Mouse (Mus musculus) induced T-regulatory cell, adult 2 months (primary cell): ENCODE results near the gene Acap2.

ENCODE experiments used
- DNase-seq: peaks from one replicate; pipeline ENCODE4 v3.0.0-alpha.2; 2012; ENCODE audit warnings: low read depth

Acap2 gene

GRCm38 (mm10) chr16:31205726-31206125 is 4.7 kb upstream of the Acap2 start:
- DNase-seq, result peak; percentile 72

- no peak for DNase-seq
Observed at GRCm38 (mm10) chr16:31205187-31205586, 4.1 kb upstream of the Acap2 start.

- DNase-seq, result no peak
Observed at GRCm38 (mm10) chr16:31204216-31204615, 3.2 kb upstream of the Acap2 start.

- no peak for DNase-seq
Observed at GRCm38 (mm10) chr16:31201704-31202103, 659 bp upstream of the Acap2 start.

GRCm38 (mm10) chr16:31199926-31200789 is 887 bp downstream of the Acap2 start:
- DNase-seq, result peak; percentile 68

GRCm38 (mm10) chr16:31199591-31199925 is 1.5 kb downstream of the Acap2 start:
- DNase-seq, result peak; percentile 51

GRCm38 (mm10) chr16:31196971-31197370 is 4.1 kb downstream of the Acap2 start:
- DNase-seq, result no peak

- no peak for DNase-seq
Observed at GRCm38 (mm10) chr16:31192526-31192925, 8.5 kb downstream of the Acap2 start.

GRCm38 (mm10) chr16:31191818-31192217 is 9.2 kb downstream of the Acap2 start:
- peak; percentile 68 for DNase-seq

GRCm38 (mm10) chr16:31190426-31190825 is 10.6 kb downstream of the Acap2 start:
- DNase-seq, result no peak

GRCm38 (mm10) chr16:31189291-31189690 is 11.8 kb downstream of the Acap2 start:
- no peak for DNase-seq

- no peak for DNase-seq
Observed at GRCm38 (mm10) chr16:31188799-31189198, 12.2 kb downstream of the Acap2 start.

GRCm38 (mm10) chr16:31188270-31188669 is 12.8 kb downstream of the Acap2 start:
- no peak for DNase-seq

GRCm38 (mm10) chr16:31187192-31187591 is 13.9 kb downstream of the Acap2 start:
- DNase-seq, result no peak

GRCm38 (mm10) chr16:31185757-31186156 is 15.3 kb downstream of the Acap2 start:
- DNase-seq, result no peak

- no peak for DNase-seq
Observed at GRCm38 (mm10) chr16:31184727-31185126, 16.3 kb downstream of the Acap2 start.

- DNase-seq, result no peak
Observed at GRCm38 (mm10) chr16:31182576-31182975, 18.5 kb downstream of the Acap2 start.

- DNase-seq, result no peak
Observed at GRCm38 (mm10) chr16:31180843-31181242, 20.2 kb downstream of the Acap2 start.

- no peak for DNase-seq
Observed at GRCm38 (mm10) chr16:31179384-31179783, 21.7 kb downstream of the Acap2 start.

GRCm38 (mm10) chr16:31174880-31175638 is 26.0 kb downstream of the Acap2 start:
- no peak for DNase-seq

- no peak for DNase-seq
Observed at GRCm38 (mm10) chr16:31172229-31172628, 28.8 kb downstream of the Acap2 start.

GRCm38 (mm10) chr16:31171418-31171817 is 29.6 kb downstream of the Acap2 start:
- no peak for DNase-seq

GRCm38 (mm10) chr16:31170297-31170696 is 30.7 kb downstream of the Acap2 start:
- peak; percentile 11 for DNase-seq
